Mouse (Mus musculus) lung, adult 2 months (tissue): ENCODE results near the gene Nedd4.

Experiments used
- CTCF ChIP-seq: fragments of 200-500 bp; IDR thresholded peaks from 2 replicates; pipeline ENCODE4 v1.5.1; 2011; ENCODE audit warnings: mild to moderate bottlenecking, low read length, control low read depth; ENCODE audit not compliant: insufficient read depth
- POLR2A ChIP-seq: fragments of 200-500 bp; IDR thresholded peaks from 2 replicates; pipeline ENCODE4 v1.6.1; 2011; ENCODE audit warnings: low read depth, mild to moderate bottlenecking, control low read depth, low read length, borderline replicate concordance; ENCODE audit errors: extremely low read depth

- TF ChIP-seq CTCF = no peak
- no peak for TF ChIP-seq POLR2A
Observed at GRCm38 (mm10) chr9:72791213-72791582, 129.1 kb downstream of the Nedd4 start.
